In genomic region chr8:70864712-70865221, GRCm38 (mm10) we compare ENCODE assay signal across 1 mouse cellular context.
TF ChIP-seq lines count a peak whose summit lies in the region.

No protein-coding gene starts in this region.

TF ChIP-seq in MEL, 35 proteins besides CTCF, POLR2A, EP300 and RAD21:
- TF ChIP-seq USF2 (IDR thresholded peaks at IDR 0.05; ENCODE audit: borderline replicate concordance in 1 of 2, insufficient read depth in 1 of 2, low read depth in 1 of 2, low read length in 2 of 2) (no peak), TBP (IDR thresholded peaks at IDR 0.05; ENCODE audit: low read depth, low read length) (no peak), GATA1 (IDR thresholded peaks at IDR 0.05; ENCODE audit: low read depth, low read length) (no peak), MAFK (IDR thresholded peaks at IDR 0.05; ENCODE audit: borderline replicate concordance, low read depth, low read length) (no peak), MXI1 (IDR thresholded peaks at IDR 0.05; ENCODE audit: low read depth, low read length) (no peak), ZMIZ1 (IDR thresholded peaks at IDR 0.05; ENCODE audit: low read depth, low read length) (no peak), TAL1 (IDR thresholded peaks at IDR 0.05; ENCODE audit: low read length) (no peak), CHD1 (IDR thresholded peaks at IDR 0.05; ENCODE audit: low read depth, low read length) (no peak), MAZ (IDR thresholded peaks at IDR 0.05; ENCODE audit: low read depth, low read length) (no peak), MYC (IDR thresholded peaks at IDR 0.05; ENCODE audit: low read depth, low read length) (no peak), SMC3 (IDR thresholded peaks at IDR 0.05; ENCODE audit: low read depth, low read length) (no peak)
